Mouse (Mus musculus) urinary bladder, postnatal 4 days (tissue): ENCODE data around the gene Slit3.

ENCODE experiments used
- DNase-seq, 2 experiments: peaks; one replicate each; pipeline ENCODE4 v3.0.0; 2021 to 2022; ENCODE audit warnings: low spot score in 2 of 2

Slit3 gene

DNA sequence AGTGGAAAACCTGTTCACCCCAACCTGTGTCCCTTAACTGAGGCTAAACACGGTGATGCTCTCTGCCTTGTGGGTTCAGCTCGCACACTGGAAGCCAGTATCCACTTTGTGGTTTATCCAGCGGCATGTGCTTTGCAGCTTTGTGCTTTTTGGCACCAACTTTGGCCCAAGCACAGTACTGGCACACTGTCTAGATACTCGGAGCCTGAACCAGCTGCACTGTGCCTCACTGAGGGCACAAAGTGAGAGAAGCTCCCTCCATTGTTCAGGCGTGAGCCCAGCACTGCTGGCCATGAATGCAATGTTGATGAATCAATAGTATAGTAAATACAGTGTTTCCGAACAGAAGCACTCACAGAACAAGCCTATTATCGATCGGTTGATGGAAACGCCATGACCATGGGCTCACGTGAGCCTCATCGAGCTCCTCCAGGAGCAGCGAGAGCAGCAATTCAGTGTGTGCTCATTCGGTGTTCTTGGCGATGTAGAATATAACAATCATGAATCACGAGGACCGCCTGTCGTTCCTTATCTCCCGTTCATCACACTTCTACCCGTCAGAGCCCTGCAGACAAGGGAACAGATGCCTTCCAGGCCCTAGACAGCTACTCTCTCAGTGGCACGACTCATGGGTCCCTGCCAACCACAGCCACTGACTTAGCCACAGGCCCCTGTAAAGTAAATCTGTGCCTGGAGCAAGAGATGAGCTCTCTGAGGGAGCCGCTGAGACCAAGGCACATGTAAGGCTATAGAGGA, 503.7 kb downstream of the Slit3 start:
- DNase-seq: no peak

DNA sequence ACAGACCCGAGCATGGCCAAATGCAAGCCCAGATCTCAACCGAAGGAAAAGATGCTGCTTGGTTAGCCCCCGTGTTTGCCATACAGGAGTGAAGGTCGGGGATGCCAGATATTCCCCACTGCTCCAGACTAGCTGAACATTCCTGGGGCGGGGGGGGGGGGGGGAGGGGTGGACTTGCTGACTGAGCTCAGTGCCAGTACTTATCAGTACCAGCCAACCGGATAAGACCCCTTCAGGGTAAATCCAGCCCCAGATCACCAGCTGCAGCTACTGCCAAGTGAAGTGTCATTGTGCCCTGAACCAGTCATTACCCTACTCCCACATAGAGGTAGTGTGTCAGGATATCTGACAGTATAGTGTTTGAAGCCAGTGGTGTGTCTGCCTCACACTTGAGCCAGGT, 504.6 kb downstream of the Slit3 start:
- no peak for DNase-seq

DNA sequence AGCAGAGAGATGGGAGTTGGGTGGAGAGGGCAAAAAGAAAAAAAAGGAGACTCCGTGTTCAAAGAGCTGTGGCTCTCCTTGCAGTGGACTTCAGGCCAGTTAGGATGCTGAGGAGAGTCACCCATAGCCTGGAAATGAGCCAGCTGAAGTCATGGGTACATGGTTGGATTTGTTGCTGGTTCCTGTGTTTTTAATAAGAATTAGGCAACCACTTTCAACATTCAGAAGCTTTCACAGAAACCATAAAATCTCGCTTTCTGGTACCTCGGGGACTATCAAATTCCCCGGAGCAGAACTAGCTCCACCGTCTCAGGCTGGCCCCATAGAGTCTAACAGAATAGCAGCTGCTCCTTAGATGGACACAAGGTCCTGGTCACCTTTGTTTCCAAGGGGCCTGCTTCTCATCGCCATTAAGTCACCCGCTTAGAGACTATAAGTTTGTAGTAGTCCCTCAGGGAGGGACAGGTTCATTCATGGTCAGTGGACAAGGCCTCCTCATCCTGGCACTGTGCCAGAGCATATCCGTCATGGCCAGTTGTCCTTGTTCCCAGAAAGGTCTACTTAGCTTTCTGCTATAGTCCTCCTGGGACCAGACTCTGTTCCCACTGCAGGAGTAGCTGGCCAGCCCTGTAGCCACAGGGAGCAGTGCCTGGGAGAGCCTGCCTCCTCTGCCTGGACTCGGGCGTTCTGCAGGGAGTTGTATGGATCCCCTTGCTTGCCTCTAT, 505.3 kb downstream of the Slit3 start:
- DNase-seq: no peak

DNA sequence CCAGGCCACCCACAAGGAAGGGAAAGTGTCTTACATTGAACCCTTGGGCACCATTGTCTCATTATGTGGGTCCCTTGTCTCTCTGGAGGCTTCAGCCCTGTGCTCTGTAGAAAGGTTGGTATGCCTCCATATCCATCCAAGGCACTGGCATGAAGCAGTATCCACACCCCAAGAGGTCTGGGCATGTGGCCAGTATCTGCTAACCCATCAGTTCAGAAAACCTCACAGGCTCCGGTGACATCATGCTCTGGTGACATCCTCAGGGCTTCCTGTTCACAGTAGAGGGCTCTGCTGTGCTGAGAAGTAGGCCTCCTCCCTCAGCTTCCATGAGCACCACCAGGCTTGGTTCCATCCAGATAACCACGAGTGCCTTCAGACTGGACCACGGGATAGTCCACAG, 506.8 kb downstream of the Slit3 start:
- DNase-seq: no peak

DNA sequence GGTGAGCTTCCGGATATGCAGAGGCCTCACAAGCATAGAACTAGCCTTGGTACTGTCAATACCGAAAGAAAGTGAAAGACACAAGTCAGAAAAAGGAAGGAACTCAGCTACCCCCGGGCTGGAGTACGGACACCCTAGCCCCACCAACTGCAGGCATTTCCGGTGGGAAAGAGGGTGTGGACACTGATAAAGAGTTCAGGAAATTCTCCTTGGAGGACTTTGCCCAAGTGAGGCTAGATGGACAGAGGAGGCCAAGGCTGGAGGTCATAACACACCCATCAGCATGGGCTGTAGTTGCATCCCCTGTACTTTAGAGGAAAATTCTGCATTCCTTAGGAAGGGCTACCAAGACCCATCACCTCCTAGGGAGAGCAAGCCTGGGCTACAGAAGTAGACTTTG, 511.2 kb downstream of the Slit3 start:
- DNase-seq: no peak

DNA sequence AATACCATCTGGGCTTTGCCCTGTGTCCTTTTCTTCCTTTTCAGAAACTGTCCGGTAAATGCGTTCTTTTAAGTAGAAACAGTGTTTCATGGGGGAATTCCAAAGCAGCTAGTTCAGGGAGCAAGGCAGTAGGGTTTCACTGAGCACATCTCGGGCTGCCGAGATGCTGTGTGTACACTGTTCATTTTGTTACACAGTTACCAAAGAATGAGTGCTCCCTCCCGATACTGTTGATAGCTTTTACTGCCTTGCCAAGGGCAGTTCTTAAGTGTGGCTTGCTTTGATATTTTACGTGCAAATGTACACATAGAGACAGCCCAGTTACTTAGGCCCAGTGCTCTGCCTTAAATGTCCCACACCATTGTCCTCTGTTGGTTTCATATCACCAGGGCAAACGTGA, 516.1 kb downstream of the Slit3 start:
- no peak for DNase-seq

DNA sequence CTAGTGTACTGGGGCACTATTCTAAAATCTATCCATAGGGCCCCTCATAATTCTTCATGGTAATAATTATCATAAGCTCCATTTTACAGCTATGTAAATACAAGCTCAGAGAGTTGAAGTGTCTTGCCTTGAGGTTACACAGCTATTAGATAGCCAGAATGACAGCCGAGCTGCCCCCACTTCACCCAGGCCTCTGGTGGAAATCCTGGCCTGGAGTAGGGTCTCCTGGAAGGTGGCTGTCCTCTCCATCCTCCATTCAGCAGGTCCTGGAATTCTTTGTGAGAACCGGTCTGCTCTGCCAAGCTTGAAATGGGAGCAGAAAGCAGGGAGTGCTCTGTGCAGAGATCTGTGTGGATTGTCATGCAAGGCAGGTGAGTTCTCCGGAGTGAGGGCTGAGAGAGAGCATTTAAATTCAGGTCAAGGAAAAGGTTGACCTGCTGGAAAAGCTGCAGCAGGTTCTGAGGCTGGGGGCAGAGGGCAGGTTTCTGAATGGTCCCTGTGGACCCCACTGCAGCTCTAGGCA, 517.9 kb downstream of the Slit3 start:
- no peak for DNase-seq

DNA sequence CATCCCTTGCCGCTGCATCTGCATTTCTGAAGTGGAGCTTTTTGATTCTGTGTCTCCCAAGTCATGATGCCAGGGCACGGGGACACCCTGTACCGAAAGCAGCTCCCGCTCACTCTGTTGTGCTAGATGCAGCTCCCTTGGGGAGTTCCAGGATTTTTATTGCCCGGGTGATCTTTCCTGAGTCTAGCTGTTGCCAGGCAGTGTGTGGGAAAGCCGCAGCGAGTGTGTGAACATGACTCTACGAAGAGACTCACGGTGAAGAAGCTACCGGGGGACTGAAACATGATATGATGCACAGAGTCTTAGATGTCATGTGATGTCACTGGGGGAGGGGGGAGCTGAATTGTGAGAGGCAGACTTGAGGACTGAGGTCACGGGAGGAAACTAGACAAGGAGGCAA, 518.4 kb downstream of the Slit3 start:
- DNase-seq: no peak

DNA sequence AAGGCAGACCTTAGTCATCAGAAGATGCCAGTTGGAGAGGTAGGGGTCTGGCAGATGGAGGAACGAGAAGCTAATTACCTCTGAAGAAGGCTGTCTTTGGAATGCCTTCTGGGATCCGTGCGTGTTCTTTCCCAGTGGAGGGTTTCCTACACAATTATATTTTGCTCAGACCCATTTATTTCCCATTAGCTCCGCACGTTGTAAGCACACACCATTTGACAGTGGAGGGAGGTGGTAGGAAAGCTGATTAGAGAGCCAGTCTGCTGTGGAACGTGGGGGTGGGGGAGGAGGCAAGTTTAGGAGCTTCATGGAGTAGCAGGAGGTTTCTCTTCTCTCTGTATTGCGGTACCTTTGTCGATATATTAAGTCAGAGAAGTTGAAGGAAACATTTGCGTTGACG, 530.3 kb downstream of the Slit3 start:
- no peak for DNase-seq

DNA sequence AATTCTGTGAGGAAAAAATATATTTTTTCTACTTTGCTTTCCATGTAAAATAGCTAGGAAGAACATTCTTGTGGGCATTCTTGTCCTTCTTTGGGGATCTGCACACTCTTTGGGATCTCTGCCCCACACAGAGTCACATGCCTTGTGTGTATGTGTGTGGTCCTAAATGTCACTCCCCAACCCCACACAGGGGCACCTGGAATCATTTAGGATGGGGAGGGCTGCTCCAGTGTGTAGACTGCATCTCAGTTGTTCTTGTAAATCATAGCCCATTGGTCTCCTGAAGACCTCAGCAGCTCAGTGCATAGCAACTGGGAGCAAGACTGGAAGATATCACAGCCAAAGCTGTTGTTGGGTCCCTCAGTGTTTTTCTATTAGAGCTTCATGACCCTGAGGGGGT, 534.8 kb downstream of the Slit3 start:
- DNase-seq: no peak

DNA sequence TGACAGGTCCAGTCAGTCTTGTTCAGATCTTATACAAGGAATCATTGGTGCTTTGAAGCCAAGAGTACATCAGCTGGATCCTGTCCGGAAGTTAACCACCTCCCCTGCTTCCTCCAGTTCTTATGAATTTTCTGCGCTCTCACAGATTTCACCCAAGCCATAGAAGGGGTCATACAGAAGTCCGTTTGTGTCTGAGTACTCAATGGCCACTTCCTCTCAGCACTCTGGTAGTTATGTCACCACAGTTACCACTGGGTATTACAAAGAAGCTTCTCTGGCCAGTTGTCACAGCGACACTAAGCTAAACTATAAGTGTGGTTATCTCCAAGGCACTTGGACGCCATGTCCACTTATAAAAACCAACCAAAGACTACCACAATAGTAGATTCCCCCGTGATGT, 536.6 kb downstream of the Slit3 start:
- DNase-seq: no peak

DNA sequence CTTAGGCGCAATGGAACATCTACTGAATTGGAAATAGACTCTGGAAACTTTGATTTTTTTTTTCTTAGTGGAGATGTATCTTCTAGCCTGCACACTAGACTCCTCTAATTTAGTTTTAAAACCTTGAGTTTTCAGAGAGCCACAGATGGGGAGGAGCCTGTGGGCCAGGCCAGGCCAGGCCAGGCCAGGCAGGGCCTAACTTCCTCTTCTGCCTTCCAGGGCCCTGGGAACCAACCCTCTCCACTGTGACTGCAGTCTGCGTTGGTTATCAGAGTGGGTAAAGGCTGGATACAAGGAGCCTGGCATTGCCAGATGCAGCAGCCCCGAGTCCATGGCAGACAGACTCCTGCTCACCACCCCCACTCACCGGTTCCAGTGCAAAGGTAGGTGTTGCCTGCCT, 539.9 kb downstream of the Slit3 start:
- DNase-seq: no peak

DNA sequence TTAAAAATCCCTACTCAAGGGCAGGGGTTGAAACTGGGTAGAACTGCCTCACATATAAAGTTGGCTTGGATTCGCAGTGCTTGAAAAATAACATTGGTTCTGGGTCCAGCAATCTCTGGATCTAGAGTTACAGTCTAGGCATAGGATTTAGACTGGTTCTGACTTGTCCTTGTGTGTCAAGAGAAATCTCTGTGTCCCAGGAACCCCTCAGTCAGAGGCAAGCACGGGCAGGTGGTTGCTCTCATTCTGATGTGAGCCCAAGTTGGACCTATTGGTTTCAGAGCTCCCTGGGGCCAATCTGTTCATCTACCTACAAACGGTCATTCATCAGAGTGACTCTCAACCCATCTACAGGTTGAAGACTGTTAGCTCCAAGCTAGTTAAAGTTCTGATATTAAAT, 541.9 kb downstream of the Slit3 start:
- no peak for DNase-seq

DNA sequence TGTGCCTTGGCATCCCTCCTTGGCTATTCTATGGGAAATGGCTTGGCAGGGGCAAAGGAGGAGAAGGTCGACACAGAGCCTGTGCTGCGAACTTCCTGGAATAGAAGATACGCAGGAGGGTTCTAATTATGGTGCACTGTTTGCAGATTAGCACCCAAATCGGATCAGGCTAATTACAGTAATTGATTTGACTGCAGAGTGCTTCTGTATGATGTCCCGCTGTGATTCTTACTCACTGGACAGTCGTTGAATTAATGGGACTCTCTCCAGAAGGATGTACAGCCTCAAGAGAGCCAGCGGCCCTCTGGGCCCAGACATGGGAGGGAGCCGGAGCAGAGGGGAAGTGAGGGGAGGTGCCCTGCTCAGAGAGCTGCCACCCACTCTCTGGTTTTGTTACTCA, 542.6 kb downstream of the Slit3 start:
- no peak for DNase-seq

DNA sequence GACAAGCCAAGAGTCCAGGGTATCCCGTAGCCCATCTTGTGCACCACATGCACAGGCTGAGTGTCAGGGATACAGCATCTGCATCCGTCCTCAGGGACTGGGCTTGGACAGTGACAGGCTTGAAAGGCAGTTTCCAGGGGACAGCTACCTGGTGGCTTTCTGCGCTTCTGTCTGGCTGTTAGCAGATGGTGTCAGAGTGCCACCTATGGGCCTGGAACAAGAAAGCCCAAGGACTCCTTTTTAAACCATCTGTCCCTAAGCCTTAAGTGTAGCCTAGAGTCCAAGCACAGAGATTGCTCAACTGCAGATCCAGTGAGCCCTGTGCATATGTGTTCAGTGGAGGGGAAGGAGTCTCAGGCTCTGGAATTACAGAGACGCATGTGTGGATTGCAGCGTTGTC, 544.0 kb downstream of the Slit3 start:
- no peak for DNase-seq

DNA sequence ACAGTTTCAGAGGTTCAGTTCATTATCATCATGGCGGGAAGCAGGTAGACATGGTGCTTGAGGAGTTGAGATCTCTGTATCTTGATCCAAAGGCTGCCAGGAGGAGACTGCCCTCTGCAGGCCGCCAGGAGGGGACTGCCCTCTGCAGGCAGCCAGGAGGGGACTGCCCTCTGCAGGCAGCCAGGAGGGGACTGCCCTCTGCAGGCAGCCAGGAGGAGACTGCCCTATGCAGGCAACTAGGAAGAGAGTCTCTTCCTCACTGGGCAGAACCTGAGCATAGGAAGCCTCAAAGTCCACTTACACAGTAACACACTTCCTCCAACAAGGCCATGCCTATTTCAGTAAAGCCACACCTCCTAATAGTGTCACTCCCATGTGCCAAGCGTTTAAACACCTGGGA, 546.4 kb downstream of the Slit3 start:
- DNase-seq: no peak

DNA sequence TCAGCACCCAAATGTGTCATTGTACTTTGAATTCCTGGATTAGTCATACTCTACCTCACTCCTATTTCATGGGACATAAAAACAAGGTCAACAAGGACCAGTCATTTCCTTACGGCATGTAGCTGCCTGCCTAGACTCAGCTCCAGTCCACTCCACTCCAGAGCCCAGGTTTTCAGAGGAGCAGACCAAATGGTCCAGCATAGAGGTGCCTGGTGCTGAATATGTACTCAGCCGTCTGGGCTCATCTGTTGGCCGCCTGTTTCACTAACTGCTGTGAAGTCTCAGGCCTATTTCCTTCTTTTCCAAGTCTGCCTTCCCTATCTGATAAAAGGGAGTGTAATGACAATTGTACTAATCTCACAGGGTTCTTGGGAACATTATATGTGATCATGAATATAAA, 547.1 kb downstream of the Slit3 start:
- no peak for DNase-seq

DNA sequence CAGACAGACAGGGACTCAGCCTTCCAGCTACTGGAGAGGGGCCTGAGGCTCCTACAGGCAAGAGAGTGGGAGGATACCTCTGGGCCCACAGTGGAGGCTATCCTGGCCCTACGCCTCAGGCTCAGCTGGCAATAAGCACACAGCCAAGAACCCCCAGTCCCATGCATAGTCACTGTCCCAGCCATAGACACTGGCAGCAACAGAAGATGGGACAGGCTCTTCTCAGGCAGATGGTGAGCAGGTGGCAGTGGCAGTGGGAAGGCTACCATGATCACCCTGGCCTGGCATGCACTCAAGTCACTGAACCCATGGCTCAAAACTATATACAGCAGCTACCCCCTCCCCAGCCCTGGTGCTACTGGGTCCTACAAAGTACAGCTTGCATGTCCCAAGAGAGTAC, 547.7 kb downstream of the Slit3 start:
- DNase-seq: no peak

DNA sequence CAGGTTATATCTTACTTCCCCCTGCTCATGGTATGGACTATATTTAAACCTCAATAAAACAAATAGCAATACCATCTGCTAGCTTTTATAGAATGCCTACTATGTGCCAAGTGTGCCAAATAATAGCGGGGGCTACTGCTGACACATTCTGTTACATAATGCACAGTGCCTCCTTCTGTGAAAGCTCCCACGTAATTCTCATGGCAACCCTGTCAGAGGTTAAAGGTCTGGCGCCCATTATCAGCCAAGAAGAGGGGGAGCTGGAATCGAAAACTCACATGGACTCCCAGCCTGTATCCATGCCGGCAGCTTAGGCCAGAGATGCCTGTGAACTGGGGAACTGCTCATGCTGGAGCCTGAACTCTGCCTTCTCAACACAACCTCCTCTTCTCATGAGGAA, 548.5 kb downstream of the Slit3 start:
- DNase-seq: no peak

DNA sequence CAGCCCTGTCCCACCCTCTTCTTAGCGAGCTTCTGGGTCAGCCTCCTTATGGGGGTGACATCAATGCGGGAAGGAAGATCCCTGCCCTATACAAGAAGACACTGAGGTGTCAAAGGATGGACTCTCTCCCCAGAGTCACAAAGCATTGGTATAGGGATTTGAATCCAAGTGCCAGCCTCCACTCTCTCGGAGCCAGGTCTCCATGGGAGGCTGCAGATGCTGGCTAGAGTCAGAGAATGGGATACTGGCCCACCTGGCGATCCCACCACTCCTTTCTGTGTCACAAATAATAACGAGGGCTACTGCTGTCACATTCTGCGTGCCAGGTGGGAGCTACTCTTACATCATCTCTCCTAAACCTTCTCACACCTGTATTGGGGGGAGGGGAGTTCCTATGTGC, 549.2 kb downstream of the Slit3 start:
- DNase-seq: no peak

DNA sequence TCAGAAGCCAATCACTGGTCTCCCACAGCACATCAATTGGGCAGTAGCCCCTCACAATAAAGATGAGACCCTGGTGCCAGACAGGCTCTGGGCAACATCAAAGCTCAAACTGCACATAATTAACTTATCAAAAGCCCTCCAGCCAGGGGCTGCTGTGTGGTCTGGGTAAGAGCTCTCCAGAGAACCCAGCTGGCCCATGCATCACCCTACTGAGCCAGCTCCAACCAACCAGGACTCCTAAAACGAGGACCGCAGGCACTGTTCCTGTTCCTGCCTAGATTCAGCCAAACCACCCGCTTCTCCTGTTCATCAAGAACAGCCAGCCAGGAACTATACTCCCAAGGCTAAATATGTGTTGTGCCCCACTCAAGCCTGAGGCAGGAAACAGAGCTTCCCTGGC, 549.7 kb downstream of the Slit3 start:
- DNase-seq: no peak

DNA sequence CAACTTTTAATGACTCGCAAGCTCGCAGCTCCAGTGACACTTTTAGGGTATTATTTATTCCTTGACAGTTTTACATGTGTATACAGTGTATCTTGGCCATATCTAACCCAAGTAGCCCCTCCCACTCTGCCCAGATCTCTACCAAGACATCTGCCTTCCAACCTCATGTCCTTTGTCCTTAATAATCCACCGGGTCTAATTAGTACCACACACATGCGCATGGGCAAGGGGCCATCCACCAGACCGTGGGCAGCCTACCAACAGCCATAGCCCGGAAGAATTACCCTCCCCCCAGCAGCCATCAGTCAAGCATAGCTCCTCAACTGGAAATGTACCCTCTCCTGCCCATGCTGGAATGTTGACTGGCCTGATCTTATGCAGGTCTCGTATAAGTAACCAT, 552.0 kb downstream of the Slit3 start:
- no peak for DNase-seq

DNA sequence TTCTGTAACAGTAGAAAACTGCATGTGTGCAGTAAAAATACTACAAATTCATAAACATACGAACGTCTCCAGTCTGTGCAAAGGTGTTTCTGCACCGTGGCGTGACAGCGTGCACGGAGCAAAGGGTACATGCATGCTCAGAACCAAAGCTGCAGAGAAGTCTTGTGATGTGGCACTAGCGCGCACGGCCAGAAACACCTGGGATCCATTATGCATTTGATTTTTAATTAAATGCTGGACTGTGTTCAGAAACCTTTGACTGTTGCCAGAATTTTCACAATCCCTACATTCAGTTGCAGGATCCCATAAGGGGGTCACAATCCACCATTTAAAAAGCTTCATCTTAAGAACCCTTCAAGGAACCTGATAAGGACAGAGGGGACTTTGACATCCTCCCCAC, 553.2 kb downstream of the Slit3 start:
- no peak for DNase-seq

DNA sequence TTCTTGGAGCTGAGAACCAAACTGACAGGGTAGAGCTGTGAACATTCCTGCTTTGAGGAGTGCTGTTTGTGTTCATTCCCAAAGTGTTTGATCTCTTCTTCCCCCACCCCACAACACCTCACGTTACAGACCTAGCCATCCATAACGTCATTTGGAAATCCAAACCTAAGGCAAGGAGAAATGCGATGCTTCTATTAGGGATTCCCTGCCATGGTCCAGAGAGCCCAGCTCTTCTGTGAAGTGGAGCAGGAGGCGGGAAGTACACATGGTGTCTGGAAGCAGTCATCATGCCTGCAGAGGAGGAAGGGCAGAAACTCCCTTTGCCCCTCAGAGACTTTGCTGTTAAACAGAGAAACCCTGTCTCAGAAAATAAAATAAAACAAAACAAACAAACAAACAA, 555.7 kb downstream of the Slit3 start:
- no peak for DNase-seq
